Mouse (Mus musculus): Measurements from ENCODE around the gene Tlcd2. TPM values are rescaled to one million over a fixed set of nuclear protein-coding genes. Genes with fewer than 3 reads are reported as not detected.

The Tlcd2 gene
- polyA plus RNA-seq, 1 experiment from 2014 or later: 12.1 TPM

DNA sequence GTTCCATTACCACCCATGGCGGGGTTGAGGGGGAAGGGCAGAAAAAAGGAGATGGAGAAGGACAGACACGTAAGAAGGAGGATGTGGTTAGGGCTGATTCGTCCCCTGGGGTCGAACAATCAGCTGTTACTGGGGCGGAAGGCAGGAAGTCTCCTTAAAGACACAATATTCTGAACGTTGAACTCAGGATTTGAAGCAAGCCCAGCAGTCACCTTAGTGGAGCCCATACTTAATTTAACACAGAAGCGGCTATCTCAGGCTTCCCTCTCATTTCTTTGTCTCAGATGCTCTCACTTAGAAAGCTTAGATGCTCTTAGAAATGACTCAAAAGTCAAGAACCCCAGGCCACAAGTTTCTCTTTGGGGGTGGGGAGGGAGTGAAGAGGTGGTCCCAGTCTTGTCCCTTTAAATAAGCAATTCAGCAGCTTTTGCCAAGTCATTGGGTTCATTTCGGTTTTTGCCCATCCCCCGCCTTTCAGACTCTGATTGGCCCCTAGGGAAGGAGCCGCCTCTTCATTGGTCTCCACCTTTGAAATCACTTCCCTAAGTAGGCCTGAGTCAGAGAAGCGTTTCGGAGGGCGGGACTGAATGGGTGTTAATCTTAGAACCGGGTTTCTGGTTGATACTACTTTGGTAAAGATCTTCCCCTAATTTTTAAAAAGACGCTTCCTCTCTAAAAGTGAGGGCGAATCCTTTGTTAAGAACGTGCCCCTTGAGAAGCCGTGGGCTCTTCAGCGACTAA, 1.2 kb upstream of the Tlcd2 start:
- ATAC-seq (replicated peaks; ENCODE audit: extremely low read depth, insufficient read depth, low FRiP score): no peak; the same call in 1 of the 2 replicates

DNA sequence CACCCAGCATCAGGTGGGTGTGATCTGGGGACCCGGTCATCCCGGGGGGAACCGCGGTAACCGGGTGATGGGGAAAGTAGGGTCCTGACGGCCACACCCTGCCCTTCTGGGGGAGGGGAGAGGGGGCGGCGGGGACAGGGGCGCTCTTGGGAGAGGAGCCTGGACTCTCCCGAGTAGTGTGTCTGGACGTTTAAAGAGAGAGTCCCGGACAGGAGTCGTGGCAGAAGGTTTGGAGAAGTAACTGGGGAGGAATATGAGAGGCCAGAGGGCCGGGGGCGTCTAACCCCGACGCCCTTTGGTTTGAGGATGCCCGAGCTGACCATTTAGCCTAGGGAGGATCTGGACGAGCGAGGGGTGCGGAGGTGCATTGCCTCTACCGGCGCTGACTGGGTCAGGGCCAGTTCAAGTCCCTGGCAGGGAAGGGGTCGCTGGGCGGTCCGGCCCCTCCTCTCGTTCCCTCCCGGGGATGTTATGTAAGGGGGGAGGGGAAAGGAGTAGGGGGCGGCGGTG, 283 bp downstream of the Tlcd2 start:
- Histone ChIP-seq H3K4me1 (ENCODE audit: control insufficient read depth, insufficient read depth, low read length) (peaks cover 26% of the 10 kb centered on the region), H3K9me3 (replicated peaks; ENCODE audit: control insufficient read depth, low read length) (0 out of 2 replicates have a peak, but pooled peaks cover 2% of the 10 kb centered on the region), H3K9ac (ENCODE audit: low read length) (peak overlapping the region; percentile 87), H3K4me2 (ENCODE audit: low read depth, low read length) (peak overlapping the region; percentile 76), H3K4me3 (ENCODE audit: low read length) (peak overlapping the region; percentile 85), H3K36me3 (ENCODE audit: control insufficient read depth, insufficient read depth) (peaks cover 16% of the 10 kb centered on the region), H3K27ac (ENCODE audit: low read length) (peak overlapping the region; percentile 98), H3K27me3 (ENCODE audit: control insufficient read depth, insufficient read depth, low read length) (no peaks in the 10 kb centered on the region)
- 0% methylated on average over 30 of the region's 30 CpGs for WGBS
- peak; percentile 1; the same call in 1 of the 2 replicates for ATAC-seq (replicated peaks; ENCODE audit: extremely low read depth, insufficient read depth, low FRiP score)

More for the DNA sequence above, 1.2 kb upstream of the Tlcd2 start:
- peak overlapping the region; percentile 98 for H3K27ac ChIP-seq (ENCODE audit: low read length)
- WGBS: 4% methylated on average over 19 of the region's 19 CpGs
- H3K36me3 ChIP-seq (ENCODE audit: control insufficient read depth, insufficient read depth): peaks cover 6% of the 10 kb centered on the region
- H3K27me3 ChIP-seq (ENCODE audit: control insufficient read depth, insufficient read depth, low read length): no peaks in the 10 kb centered on the region
- no peaks in the 10 kb centered on the region for H3K9me3 ChIP-seq (replicated peaks; ENCODE audit: control insufficient read depth, low read length)
- H3K4me2 ChIP-seq (ENCODE audit: low read depth, low read length): peak overlapping the region; percentile 92
- H3K4me3 ChIP-seq (ENCODE audit: low read length): peak overlapping the region; percentile 55
- peak overlapping the region; percentile 73 for H3K9ac ChIP-seq (ENCODE audit: low read length)
- H3K4me1 ChIP-seq (ENCODE audit: control insufficient read depth, insufficient read depth, low read length): peaks cover 27% of the 10 kb centered on the region

DNA sequence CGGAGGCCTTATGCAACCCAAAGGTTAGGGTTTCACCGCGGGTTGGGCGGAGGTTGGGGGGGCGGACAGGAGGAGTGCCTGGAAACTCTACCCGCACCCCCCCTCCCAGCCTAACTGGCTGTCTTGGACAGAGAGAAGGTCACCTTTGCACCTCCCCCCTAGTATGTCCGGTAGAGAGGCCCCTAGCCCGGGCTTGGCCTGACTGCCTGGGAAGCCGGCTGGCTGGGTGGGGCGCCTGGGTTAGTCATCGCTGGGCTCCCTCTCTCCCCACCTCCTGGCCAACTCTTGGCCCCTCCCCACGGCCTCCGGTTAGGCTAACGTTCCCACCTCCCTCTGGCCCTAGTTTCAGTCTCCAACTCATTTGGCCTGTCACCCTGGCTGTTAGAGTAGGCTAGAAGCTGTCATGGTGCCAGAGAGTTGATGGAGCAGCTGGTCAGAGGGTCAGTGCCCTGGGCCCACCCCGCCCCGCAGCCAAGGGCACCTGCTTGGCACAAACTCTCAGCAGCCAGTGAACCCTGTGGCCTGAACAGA, 803 bp downstream of the Tlcd2 start:
- Histone ChIP-seq H3K9ac (ENCODE audit: low read length) (peak overlapping the region; percentile 87), H3K9me3 (replicated peaks; ENCODE audit: control insufficient read depth, low read length) (0 out of 2 replicates have a peak, but pooled peaks cover 3% of the 10 kb centered on the region), H3K36me3 (ENCODE audit: control insufficient read depth, insufficient read depth) (peaks cover 16% of the 10 kb centered on the region), H3K4me3 (ENCODE audit: low read length) (peak overlapping the region; percentile 85), H3K4me1 (ENCODE audit: control insufficient read depth, insufficient read depth, low read length) (peaks cover 29% of the 10 kb centered on the region), H3K27me3 (ENCODE audit: control insufficient read depth, insufficient read depth, low read length) (no peaks in the 10 kb centered on the region), H3K27ac (ENCODE audit: low read length) (peak overlapping the region; percentile 98), H3K4me2 (ENCODE audit: low read depth, low read length) (peak overlapping the region; percentile 76)
- peak; percentile 7 for ATAC-seq (replicated peaks; ENCODE audit: extremely low read depth, insufficient read depth, low FRiP score)
- 1% methylated on average over 16 of the region's 16 CpGs for WGBS

DNA sequence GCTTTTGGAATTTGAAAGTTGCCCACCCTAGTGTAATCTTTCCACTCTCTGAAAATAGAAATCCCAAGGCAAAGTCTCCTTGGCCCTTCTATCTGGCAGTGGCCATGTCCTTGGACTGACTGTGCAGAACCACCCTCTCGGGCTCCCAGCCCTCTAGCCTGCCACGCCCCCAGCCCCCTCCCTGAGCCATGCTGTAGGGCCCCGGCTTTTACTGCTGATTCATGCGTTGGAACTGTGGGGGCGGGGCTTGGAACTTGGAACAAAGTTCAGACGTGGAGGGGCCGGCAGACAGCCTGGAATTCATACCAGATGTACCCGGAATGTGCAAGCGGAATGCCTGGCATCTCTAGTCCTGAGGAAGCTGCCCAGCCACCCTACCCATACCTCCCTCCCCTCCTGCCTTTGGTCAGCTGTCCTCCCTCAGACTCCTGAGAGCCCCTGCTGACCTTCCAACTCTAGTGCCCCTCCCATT, 1.4 kb downstream of the Tlcd2 start:
- H3K36me3 ChIP-seq (ENCODE audit: control insufficient read depth, insufficient read depth): peaks cover 16% of the 10 kb centered on the region
- peak overlapping the region; percentile 98 for H3K27ac ChIP-seq (ENCODE audit: low read length)
- ATAC-seq (replicated peaks; ENCODE audit: extremely low read depth, insufficient read depth, low FRiP score): peak; percentile 49
- peaks cover 33% of the 10 kb centered on the region for H3K4me1 ChIP-seq (ENCODE audit: control insufficient read depth, insufficient read depth, low read length)
- H3K9me3 ChIP-seq (replicated peaks; ENCODE audit: control insufficient read depth, low read length): 0 out of 2 replicates have a peak, but pooled peaks cover 3% of the 10 kb centered on the region
- peak overlapping the region; percentile 76 for H3K4me2 ChIP-seq (ENCODE audit: low read depth, low read length)
- H3K27me3 ChIP-seq (ENCODE audit: control insufficient read depth, insufficient read depth, low read length): no peaks in the 10 kb centered on the region
- 2% methylated on average over 9 of the region's 9 CpGs for WGBS
- peak overlapping the region; percentile 85 for H3K4me3 ChIP-seq (ENCODE audit: low read length)
- peak overlapping the region; percentile 87 for H3K9ac ChIP-seq (ENCODE audit: low read length)

DNA sequence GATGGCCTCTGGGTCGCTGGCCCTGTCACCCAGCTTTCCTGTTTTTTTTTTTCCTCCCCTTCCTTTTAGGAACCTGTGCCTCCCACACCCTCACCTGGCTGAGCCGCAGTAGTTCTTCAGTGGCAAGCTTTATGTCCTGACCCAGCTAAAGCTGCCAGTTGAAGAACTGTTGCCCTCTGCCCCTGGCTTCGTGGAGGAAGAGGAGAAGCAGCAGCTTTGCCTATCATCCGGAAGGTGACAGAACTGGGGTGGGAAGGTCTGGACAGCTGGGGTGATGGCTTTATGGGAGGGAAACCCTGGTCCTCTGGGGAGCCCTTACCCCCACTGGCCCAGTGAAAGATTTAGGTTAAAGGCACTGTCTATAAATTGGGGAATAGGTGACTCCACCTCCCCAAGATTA, 2.1 kb downstream of the Tlcd2 start:
- no peak for ATAC-seq (replicated peaks; ENCODE audit: extremely low read depth, insufficient read depth, low FRiP score)
- H3K4me3 ChIP-seq (ENCODE audit: low read length): peak overlapping the region; percentile 85
- H3K4me1 ChIP-seq (ENCODE audit: control insufficient read depth, insufficient read depth, low read length): peaks cover 36% of the 10 kb centered on the region
- 52% methylated on average over 4 of the region's 4 CpGs for WGBS
- peak overlapping the region; percentile 76 for H3K4me2 ChIP-seq (ENCODE audit: low read depth, low read length)
- H3K9me3 ChIP-seq (replicated peaks; ENCODE audit: control insufficient read depth, low read length): 0 out of 2 replicates have a peak, but pooled peaks cover 3% of the 10 kb centered on the region
- H3K9ac ChIP-seq (ENCODE audit: low read length): peak overlapping the region; percentile 35; the same call in 1 of the 2 replicates
- H3K36me3 ChIP-seq (ENCODE audit: control insufficient read depth, insufficient read depth): peaks cover 16% of the 10 kb centered on the region
- peak overlapping the region; percentile 98 for H3K27ac ChIP-seq (ENCODE audit: low read length)
- H3K27me3 ChIP-seq (ENCODE audit: control insufficient read depth, insufficient read depth, low read length): no peaks in the 10 kb centered on the region

DNA sequence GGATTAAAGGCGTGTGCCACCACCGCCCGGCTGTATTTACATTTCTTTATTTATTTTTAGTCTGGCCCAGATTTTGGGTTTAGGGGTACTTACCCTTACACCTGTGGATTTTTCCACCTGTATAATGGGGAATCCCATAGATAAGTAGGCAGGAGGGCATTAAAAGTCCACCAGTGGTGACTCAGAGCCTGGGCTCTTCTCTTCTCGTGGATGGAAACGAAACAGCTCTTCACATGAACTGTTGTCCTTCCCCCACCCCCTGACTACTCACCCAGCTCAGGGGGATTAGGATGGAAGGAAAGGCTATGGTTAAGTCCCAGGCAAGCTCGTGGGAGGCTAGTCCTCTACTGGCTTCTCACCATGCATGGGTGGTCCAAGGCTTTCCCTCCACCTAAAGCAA, 2.9 kb downstream of the Tlcd2 start:
- Histone ChIP-seq H3K27me3 (ENCODE audit: control insufficient read depth, insufficient read depth, low read length) (no peaks in the 10 kb centered on the region), H3K36me3 (ENCODE audit: control insufficient read depth, insufficient read depth) (peaks cover 16% of the 10 kb centered on the region), H3K4me1 (ENCODE audit: control insufficient read depth, insufficient read depth, low read length) (peaks cover 33% of the 10 kb centered on the region), H3K9ac (ENCODE audit: low read length) (no peak overlapping the region), H3K4me2 (ENCODE audit: low read depth, low read length) (no peak overlapping the region), H3K27ac (ENCODE audit: low read length) (no peak overlapping the region), H3K4me3 (ENCODE audit: low read length) (no peak overlapping the region), H3K9me3 (replicated peaks; ENCODE audit: control insufficient read depth, low read length) (0 out of 2 replicates have a peak, but pooled peaks cover 3% of the 10 kb centered on the region)
- 90% methylated on average over 6 of the region's 6 CpGs for WGBS
- ATAC-seq (replicated peaks; ENCODE audit: extremely low read depth, insufficient read depth, low FRiP score): no peak

GRCm38 (mm10) chr11:75465051-75465450, 3.5 kb downstream of the Tlcd2 start:
- no peak for ATAC-seq (replicated peaks; ENCODE audit: extremely low read depth, insufficient read depth, low FRiP score)
- 90% methylated on average over 6 of the region's 6 CpGs for WGBS
- H3K9ac ChIP-seq (ENCODE audit: low read length): no peak overlapping the region
- no peaks in the 10 kb centered on the region for H3K27me3 ChIP-seq (ENCODE audit: control insufficient read depth, insufficient read depth, low read length)
- H3K4me3 ChIP-seq (ENCODE audit: low read length): no peak overlapping the region
- 0 out of 2 replicates have a peak, but pooled peaks cover 3% of the 10 kb centered on the region for H3K9me3 ChIP-seq (replicated peaks; ENCODE audit: control insufficient read depth, low read length)
- peaks cover 16% of the 10 kb centered on the region for H3K36me3 ChIP-seq (ENCODE audit: control insufficient read depth, insufficient read depth)
- peaks cover 26% of the 10 kb centered on the region for H3K4me1 ChIP-seq (ENCODE audit: control insufficient read depth, insufficient read depth, low read length)
- H3K27ac ChIP-seq (ENCODE audit: low read length): no peak overlapping the region
- H3K4me2 ChIP-seq (ENCODE audit: low read depth, low read length): no peak overlapping the region

DNA sequence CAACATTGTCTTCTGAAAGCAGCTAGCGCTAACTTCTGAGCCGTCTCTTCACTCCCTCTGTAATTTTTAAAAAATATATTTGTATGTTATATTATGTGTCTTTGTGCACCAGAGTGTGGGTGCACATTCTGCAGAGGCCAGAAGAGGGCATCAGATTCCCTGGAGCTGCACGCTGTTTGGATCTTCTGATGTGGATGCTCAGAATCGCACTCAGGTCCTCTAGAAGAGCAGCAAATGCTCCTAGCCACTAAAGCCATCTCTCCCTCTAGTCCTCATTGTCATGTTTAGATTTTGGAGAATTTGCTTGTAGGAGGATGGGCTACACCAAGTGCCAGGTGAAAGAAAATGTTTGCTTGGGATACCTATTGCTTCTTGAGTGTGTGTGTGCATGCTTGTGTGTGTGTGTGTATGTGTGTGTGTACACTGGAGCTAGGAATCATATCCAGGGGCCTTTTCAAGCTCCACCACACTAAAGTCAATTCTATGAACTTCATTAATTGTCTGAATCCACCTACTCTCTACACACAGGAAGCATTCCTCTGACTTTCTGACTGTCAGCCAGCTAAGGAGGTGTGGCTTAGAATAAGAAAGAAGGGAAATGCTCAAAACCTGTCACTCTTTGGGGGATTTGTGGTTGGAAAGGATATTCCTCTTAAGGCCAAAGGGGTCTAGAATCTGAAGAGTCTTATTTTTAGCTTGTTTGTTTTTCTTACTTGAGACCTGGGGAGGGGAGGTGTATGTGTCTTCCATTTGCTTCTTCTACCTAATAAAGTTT, 5.4 kb downstream of the Tlcd2 start:
- H3K9ac ChIP-seq (ENCODE audit: low read length): no peak overlapping the region
- no peak overlapping the region for H3K4me3 ChIP-seq (ENCODE audit: low read length)
- H3K9me3 ChIP-seq (replicated peaks; ENCODE audit: control insufficient read depth, low read length): 0 out of 2 replicates have a peak, but pooled peaks cover 3% of the 10 kb centered on the region
- no peak for ATAC-seq (replicated peaks; ENCODE audit: extremely low read depth, insufficient read depth, low FRiP score)
- H3K27me3 ChIP-seq (ENCODE audit: control insufficient read depth, insufficient read depth, low read length): no peaks in the 10 kb centered on the region
- peaks cover 24% of the 10 kb centered on the region for H3K4me1 ChIP-seq (ENCODE audit: control insufficient read depth, insufficient read depth, low read length)
- WGBS: 97% methylated on average over 4 of the region's 4 CpGs
- H3K4me2 ChIP-seq (ENCODE audit: low read depth, low read length): peak overlapping the region; percentile 94; the same call in 1 of the 2 replicates
- H3K27ac ChIP-seq (ENCODE audit: low read length): no peak overlapping the region
- H3K36me3 ChIP-seq (ENCODE audit: control insufficient read depth, insufficient read depth): peaks cover 16% of the 10 kb centered on the region
